Mouse (Mus musculus) MEL (cell line): ENCODE measurements around the gene Hace1. TPM values are rescaled to one million over a fixed set of nuclear protein-coding genes. Genes with fewer than 3 reads are reported as not detected.

ENCODE experiments used
- DNase-seq: peaks from one replicate; pipeline ENCODE4 v3.0.0; 2011; ENCODE audit warnings: low read depth, low spot score
- H3K27ac ChIP-seq: 2 replicates; pipeline ENCODE4 v1.5.1; 2012; ENCODE audit warnings: low read depth, mild to moderate bottlenecking, control low read depth, low read length, moderate library complexity; ENCODE audit not compliant: control insufficient read depth
- H3K27me3 ChIP-seq, 2 experiments: fragments of 150-350 bp in 1 of 2; sonication (generic) in 1 of 2; 2 replicates each; pipeline ENCODE4 v1.6.1; 2012; ENCODE audit warnings: low read length in 2 of 2, mild to moderate bottlenecking in 2 of 2, improper control_type of control experiment in 1 of 2, moderate library complexity in 1 of 2; ENCODE audit not compliant: insufficient read depth in 2 of 2, control insufficient read depth in 1 of 2
- H3K36me3 ChIP-seq, 2 experiments: 2 replicates each; pipeline ENCODE4 v1.6.1; 2012 to 2014; ENCODE audit warnings: low read length in 2 of 2, improper control_type of control experiment in 1 of 2, inconsistent platforms in 1 of 2, mild to moderate bottlenecking in 1 of 2; ENCODE audit not compliant: insufficient read depth in 2 of 2, control insufficient read depth in 1 of 2
- H3K4me1 ChIP-seq, 2 experiments: fragments of 150-350 bp in 1 of 2; sonication (generic) in 1 of 2; 2 replicates each; pipeline ENCODE4 v1.6.1; 2012; ENCODE audit warnings: low read length in 2 of 2, improper control_type of control experiment in 1 of 2, mild to moderate bottlenecking in 1 of 2; ENCODE audit not compliant: insufficient read depth in 2 of 2, control insufficient read depth in 1 of 2
- H3K4me3 ChIP-seq, 2 experiments: fragments of 150-350 bp in 1 of 2; sonication (generic) in 1 of 2; 2 replicates each; pipeline ENCODE4 v1.5.1; 2012; ENCODE audit warnings: low read depth in 2 of 2, low read length in 2 of 2, mild to moderate bottlenecking in 2 of 2, moderate library complexity in 2 of 2, control low read depth in 1 of 2, improper control_type of control experiment in 1 of 2; ENCODE audit not compliant: control insufficient read depth in 1 of 2, insufficient read depth in 1 of 2
- H3K79me2 ChIP-seq: 2 replicates; pipeline ENCODE4 v1.6.1; 2012; ENCODE audit warnings: mild to moderate bottlenecking, low read length, moderate library complexity; ENCODE audit not compliant: control insufficient read depth, poor library complexity, insufficient read depth
- H3K9ac ChIP-seq: 2 replicates; pipeline ENCODE4 v1.6.1; 2012; ENCODE audit warnings: low read depth, mild to moderate bottlenecking, control low read depth, low read length, moderate library complexity; ENCODE audit not compliant: control insufficient read depth, poor library complexity, severe bottlenecking
- H3K9me3 ChIP-seq: fragments of 150-350 bp; sonication (generic); replicated peaks from 2 replicates; pipeline ENCODE4 v1.6.1; 2012; ENCODE audit warnings: mild to moderate bottlenecking, low read length, improper control_type of control experiment, moderate library complexity; ENCODE audit not compliant: insufficient read depth
- BHLHE40 ChIP-seq: IDR thresholded peaks from 2 replicates; pipeline ENCODE4 v1.6.1; 2012; ENCODE audit warnings: low read depth, mild to moderate bottlenecking, inconsistent platforms, low read length, improper control_type of control experiment, borderline replicate concordance
- CHD1 ChIP-seq: IDR thresholded peaks from 2 replicates; pipeline ENCODE4 v1.6.1; 2012; ENCODE audit warnings: low read depth, mild to moderate bottlenecking, inconsistent platforms, low read length, improper control_type of control experiment
- CTCF ChIP-seq, 3 experiments: IDR thresholded peaks in 2 of 3; conservative IDR thresholded peaks in 1 of 3; 2 replicates each; pipeline ENCODE4 v1.5.1; 2011 to 2012; ENCODE audit warnings: low read length in 3 of 3, low read depth in 2 of 3, mild to moderate bottlenecking in 2 of 3, improper control_type of control experiment in 1 of 3, inconsistent platforms in 1 of 3, mixed read lengths in 1 of 3, moderate library complexity in 1 of 3; ENCODE audit not compliant: control insufficient read depth in 1 of 3, insufficient read depth in 1 of 3, poor library complexity in 1 of 3, severe bottlenecking in 1 of 3
- EP300 ChIP-seq, 2 experiments: IDR thresholded peaks; 2 replicates each; pipeline ENCODE4 v1.6.1; 2011; ENCODE audit warnings: improper control_type of control experiment in 2 of 2, low read length in 2 of 2, low read depth in 1 of 2, mild to moderate bottlenecking in 1 of 2
- ETS1 ChIP-seq: IDR thresholded peaks from 2 replicates; pipeline ENCODE4 v1.6.1; 2012; ENCODE audit warnings: low read depth, mild to moderate bottlenecking, inconsistent platforms, low read length, improper control_type of control experiment, moderate library complexity
- GABPA ChIP-seq: IDR thresholded peaks from 2 replicates; pipeline ENCODE4 v1.6.1; 2012; ENCODE audit warnings: low read depth, mild to moderate bottlenecking, inconsistent platforms, low read length, improper control_type of control experiment, moderate library complexity
- GATA1 ChIP-seq: IDR thresholded peaks from 2 replicates; pipeline ENCODE4 v1.6.1; 2011; ENCODE audit warnings: low read depth, low read length, improper control_type of control experiment
- JUND ChIP-seq: IDR thresholded peaks from 2 replicates; pipeline ENCODE4 v1.6.1; 2011; ENCODE audit warnings: low read depth, mild to moderate bottlenecking, improper control_type of control experiment, low read length
- KAT2A ChIP-seq: conservative IDR thresholded peaks from 2 replicates; pipeline ENCODE4 v1.6.1; 2012; ENCODE audit warnings: low read depth, low read length, improper control_type of control experiment, inconsistent platforms
- MAFK ChIP-seq: IDR thresholded peaks from 2 replicates; pipeline ENCODE4 v1.6.1; 2011; ENCODE audit warnings: low read depth, mild to moderate bottlenecking, low read length, improper control_type of control experiment, borderline replicate concordance
- MAX ChIP-seq: IDR thresholded peaks from 2 replicates; pipeline ENCODE4 v1.6.1; 2011; ENCODE audit warnings: low read length, improper control_type of control experiment
- MAZ ChIP-seq: IDR thresholded peaks from 2 replicates; pipeline ENCODE4 v1.6.1; 2012; ENCODE audit warnings: low read depth, mild to moderate bottlenecking, inconsistent platforms, low read length, improper control_type of control experiment
- MEF2A ChIP-seq: IDR thresholded peaks from 2 replicates; pipeline ENCODE4 v1.6.1; 2014; ENCODE audit warnings: low read depth, mild to moderate bottlenecking, inconsistent platforms, low read length, improper control_type of control experiment; ENCODE audit not compliant: poor library complexity, insufficient replicate concordance, severe bottlenecking; ENCODE audit errors: extremely low read depth
- MYC ChIP-seq: IDR thresholded peaks from 2 replicates; pipeline ENCODE4 v1.6.1; 2011; ENCODE audit warnings: low read depth, mild to moderate bottlenecking, low read length, improper control_type of control experiment, moderate library complexity
- NRF1 ChIP-seq: IDR thresholded peaks from 2 replicates; pipeline ENCODE4 v1.6.1; 2014; ENCODE audit warnings: low read depth, mild to moderate bottlenecking, inconsistent platforms, low read length, improper control_type of control experiment, moderate library complexity; ENCODE audit not compliant: poor library complexity, insufficient read depth, severe bottlenecking
- POLR2A ChIP-seq, 2 experiments: IDR thresholded peaks; 2 replicates each; pipeline ENCODE4 v1.6.1; 2011 to 2012; ENCODE audit warnings: low read length in 2 of 2, mild to moderate bottlenecking in 2 of 2, control low read depth in 1 of 2, improper control_type of control experiment in 1 of 2, low read depth in 1 of 2, moderate library complexity in 1 of 2; ENCODE audit not compliant: control insufficient read depth in 1 of 2, insufficient read depth in 1 of 2, poor library complexity in 1 of 2
- POLR2AphosphoS2 ChIP-seq: IDR thresholded peaks from 2 replicates; pipeline ENCODE4 v1.6.1; 2011; ENCODE audit warnings: low read length, improper control_type of control experiment
- POLR2AphosphoS5 ChIP-seq: IDR thresholded peaks from 2 replicates; pipeline ENCODE4 v1.6.1; 2012; ENCODE audit warnings: low read depth, borderline replicate concordance, mild to moderate bottlenecking, inconsistent platforms, low read length, moderate library complexity, mixed read lengths
- RAD21 ChIP-seq: IDR thresholded peaks from 2 replicates; pipeline ENCODE4 v1.6.1; 2011; ENCODE audit warnings: mild to moderate bottlenecking, low read depth, low read length, improper control_type of control experiment
- SIN3A ChIP-seq: IDR thresholded peaks from 2 replicates; pipeline ENCODE4 v1.6.1; 2012; ENCODE audit warnings: low read length, improper control_type of control experiment, inconsistent platforms
- SMC3 ChIP-seq: IDR thresholded peaks from 2 replicates; pipeline ENCODE4 v1.6.1; 2011; ENCODE audit warnings: low read depth, low read length, improper control_type of control experiment
- TAL1 ChIP-seq: IDR thresholded peaks from 2 replicates; pipeline ENCODE4 v1.6.1; 2012; ENCODE audit warnings: mild to moderate bottlenecking, inconsistent platforms, low read length, moderate library complexity, mixed read lengths
- TBP ChIP-seq: IDR thresholded peaks from 2 replicates; pipeline ENCODE4 v1.8.0; 2011; ENCODE audit warnings: low read depth, low read length, improper control_type of control experiment
- TCF12 ChIP-seq: IDR thresholded peaks from 2 replicates; pipeline ENCODE4 v1.6.1; 2014; ENCODE audit warnings: low read depth, mild to moderate bottlenecking, inconsistent platforms, low read length, improper control_type of control experiment, moderate library complexity
- UBTF ChIP-seq: IDR thresholded peaks from 2 replicates; pipeline ENCODE4 v1.6.1; 2012; ENCODE audit warnings: low read depth, mild to moderate bottlenecking, inconsistent platforms, low read length, improper control_type of control experiment, moderate library complexity, borderline replicate concordance; ENCODE audit not compliant: insufficient read depth
- USF1 ChIP-seq: IDR thresholded peaks from 2 replicates; pipeline ENCODE4 v1.6.1; 2014; ENCODE audit warnings: low read depth, mild to moderate bottlenecking, inconsistent platforms, low read length, improper control_type of control experiment, moderate library complexity
- USF2 ChIP-seq, 2 experiments: IDR thresholded peaks; 2 replicates each; pipeline ENCODE4 v1.6.1; 2011 to 2012; ENCODE audit warnings: improper control_type of control experiment in 2 of 2, low read length in 2 of 2, borderline replicate concordance in 1 of 2, inconsistent platforms in 1 of 2, low read depth in 1 of 2, mild to moderate bottlenecking in 1 of 2; ENCODE audit not compliant: insufficient read depth in 1 of 2
- ZC3H11A ChIP-seq: IDR thresholded peaks from 2 replicates; pipeline ENCODE4 v1.6.1; 2012; ENCODE audit warnings: low read depth, mild to moderate bottlenecking, inconsistent platforms, low read length, improper control_type of control experiment
- ZMIZ1 ChIP-seq: IDR thresholded peaks from 2 replicates; pipeline ENCODE4 v1.6.1; 2012; ENCODE audit warnings: low read depth, mild to moderate bottlenecking, inconsistent platforms, low read length, improper control_type of control experiment, moderate library complexity
- ZNF384 ChIP-seq: IDR thresholded peaks from 2 replicates; pipeline ENCODE4 v1.6.1; 2012; ENCODE audit warnings: low read depth, mild to moderate bottlenecking, inconsistent platforms, low read length, improper control_type of control experiment
- polyA plus RNA-seq, 2 experiments: library from polyadenylated mRNA; stranded (reverse) in 1 of 2; unstranded in 1 of 2; fragments of >175 nt in 1 of 2; fragments of >200 nt in 1 of 2; gene quantifications; 2 replicates each; pipeline versions ENCODE4 v1.2.1 to v1.2.4; 2012; ENCODE audit warnings: low replicate concordance in 2 of 2, low read depth in 1 of 2; ENCODE audit not compliant: insufficient read length in 2 of 2, insufficient read depth in 1 of 2, missing spikeins in 1 of 2
- total RNA-seq: library from RNA; depleted of rRNA; stranded (reverse); fragments of 300-350 nt; gene quantifications from 2 replicates; pipeline ENCODE4 v1.2.3, GENCODE M21; 2012

Hace1 gene
- total and polyA plus RNA-seq, 3 experiments, result 7.6 to 10.1 TPM; not detected in 1

DNA sequence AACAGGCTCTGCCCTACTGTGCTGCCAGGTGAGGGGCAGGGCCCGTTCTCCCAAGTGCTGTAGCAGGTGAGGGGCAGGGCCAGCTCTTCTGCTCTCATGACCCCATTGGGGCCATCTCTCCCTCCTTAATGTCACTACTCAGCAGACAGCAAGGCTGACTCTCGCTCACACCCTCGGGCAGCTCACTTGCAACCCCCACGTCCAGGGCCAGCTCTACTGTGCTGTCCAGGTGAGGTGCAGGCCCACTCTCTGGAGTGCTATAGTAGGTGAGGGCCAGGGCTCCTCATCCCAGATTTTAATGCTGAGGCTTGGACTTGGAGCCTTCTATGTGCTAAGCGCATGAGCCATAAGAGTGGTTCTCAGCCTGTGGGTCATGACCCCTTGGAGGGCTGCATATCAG, 38.4 kb downstream of the Hace1 start:
- Histone ChIP-seq H3K4me3 (no peak overlapping the region), H3K4me1 (peaks cover 4 to 7% of the 10 kb centered on the region in 2 experiments; a peak in 3 of 4 replicates), H3K36me3 (peaks cover 1 to 16% of the 10 kb centered on the region in 2 experiments; a peak in 3 of 4 replicates), H3K79me2 (no peaks in the 10 kb centered on the region), H3K27me3 (no peaks in the 10 kb centered on the region), H3K9me3 (no peaks in the 10 kb centered on the region), H3K9ac (no peak overlapping the region), H3K27ac (no peak overlapping the region)
- no peak for TF ChIP-seq USF1
- TF ChIP-seq GABPA, result no peak
- no peak for TF ChIP-seq CTCF (IDR thresholded peaks at IDR 0.05 in 2 of 3, conservative IDR thresholded peaks at IDR 0.05 in 1 of 3; ENCODE audit: control insufficient read depth in 1 of 3, insufficient read depth in 1 of 3, low read depth in 2 of 3, low read length in 3 of 3, poor library complexity in 1 of 3, severe bottlenecking in 1 of 3)
- TF ChIP-seq BHLHE40, result no peak
- no peak for TF ChIP-seq UBTF
- no peak for TF ChIP-seq POLR2AphosphoS5
- TF ChIP-seq ZMIZ1, result no peak
- no peak for TF ChIP-seq SMC3
- TF ChIP-seq ETS1, result no peak
- TF ChIP-seq ZC3H11A, result no peak
- TF ChIP-seq TBP, result no peak
- no peak for TF ChIP-seq TCF12
- no peak for TF ChIP-seq MYC
- no peak for TF ChIP-seq KAT2A
- TF ChIP-seq RAD21, result no peak
- TF ChIP-seq USF2 (IDR thresholded peaks at IDR 0.05; ENCODE audit: borderline replicate concordance in 1 of 2, insufficient read depth in 1 of 2, low read depth in 1 of 2, low read length in 2 of 2), result no peak
- TF ChIP-seq POLR2A (IDR thresholded peaks at IDR 0.05; ENCODE audit: control insufficient read depth in 1 of 2, insufficient read depth in 1 of 2, low read depth in 1 of 2, low read length in 2 of 2, poor library complexity in 1 of 2), result no peak
- TF ChIP-seq MEF2A, result no peak
- no peak for TF ChIP-seq SIN3A
- TF ChIP-seq MAZ, result no peak
- DNase-seq, result no peak

DNA sequence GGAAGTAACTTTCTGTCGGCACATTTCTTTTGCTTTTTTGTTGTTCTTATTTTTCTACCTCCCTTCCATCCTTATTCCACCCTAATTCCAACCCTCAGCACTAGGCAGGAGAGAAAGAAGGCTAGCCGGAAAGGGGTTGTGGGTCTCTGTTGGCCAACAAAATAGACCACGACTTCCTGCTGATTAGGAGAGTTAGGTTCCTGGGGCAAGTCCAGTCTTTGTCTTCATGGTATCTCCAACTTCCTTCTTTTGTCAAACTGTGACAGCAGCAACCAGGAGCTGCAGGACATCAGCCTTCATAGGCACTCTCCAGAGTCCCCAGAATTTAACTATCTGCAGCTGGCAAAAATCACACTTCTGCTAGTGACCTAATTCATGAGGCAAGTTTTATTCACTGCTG, 41.4 kb downstream of the Hace1 start:
- Histone ChIP-seq H3K4me1 (peaks cover 4 to 7% of the 10 kb centered on the region in 2 experiments; a peak in 3 of 4 replicates), H3K79me2 (no peaks in the 10 kb centered on the region), H3K27ac (no peak overlapping the region; the same call in 1 of the 2 replicates), H3K9ac (no peak overlapping the region), H3K27me3 (no peaks in the 10 kb centered on the region), H3K36me3 (peaks cover 0 to 14% of the 10 kb centered on the region in 2 experiments; a peak in 2 of 4 replicates), H3K4me3 (no peak overlapping the region), H3K9me3 (no peaks in the 10 kb centered on the region)
- TF ChIP-seq MAX (no peak), GATA1 (0 out of 2 replicates have a peak, but pooled peaks have one; percentile 48), CTCF (IDR thresholded peaks at IDR 0.05 in 2 of 3, conservative IDR thresholded peaks at IDR 0.05 in 1 of 3; ENCODE audit: control insufficient read depth in 1 of 3, insufficient read depth in 1 of 3, low read depth in 2 of 3, low read length in 3 of 3, poor library complexity in 1 of 3, severe bottlenecking in 1 of 3) (no peak), ZNF384 (no peak), MAFK (no peak), JUND (no peak), ETS1 (no peak), EP300 (IDR thresholded peaks at IDR 0.05; ENCODE audit: low read depth in 1 of 2, low read length in 2 of 2) (peak; percentile 38 to 71; a peak in 3 of 4 replicates), UBTF (no peak), CHD1 (no peak), NRF1 (no peak), POLR2AphosphoS2 (no peak), TBP (0 out of 2 replicates have a peak, but pooled peaks have one; percentile 7), TAL1 (0 out of 2 replicates have a peak, but pooled peaks have one; percentile 4)
- peak; percentile 61 for DNase-seq
